Mouse (Mus musculus) CH12.LX (cell line): ENCODE results near the gene Tph1. TPM values are rescaled to one million over a fixed set of nuclear protein-coding genes. Genes with fewer than 3 reads are reported as not detected.

ENCODE experiments used
- DNase-seq: peaks from one replicate; pipeline ENCODE4 v3.0.0-alpha.2; 2013; ENCODE audit errors: extremely low read depth
- H3K27ac ChIP-seq: 2 replicates; pipeline ENCODE4 v1.5.1; 2012; ENCODE audit warnings: low read depth, mild to moderate bottlenecking, control low read depth, moderate library complexity; ENCODE audit not compliant: insufficient read depth
- H3K27me3 ChIP-seq: replicated peaks from 2 replicates; pipeline ENCODE3; 2012; ENCODE audit warnings: inconsistent platforms
- H3K36me3 ChIP-seq, 2 experiments: replicated peaks in 1 of 2; 2 replicates each; pipeline versions ENCODE3 to v1.6.1; 2012; ENCODE audit warnings: inconsistent platforms in 1 of 2, low read length in 1 of 2, mild to moderate bottlenecking in 1 of 2, mixed read lengths in 1 of 2, moderate library complexity in 1 of 2; ENCODE audit not compliant: control insufficient read depth in 1 of 2, insufficient read depth in 1 of 2
- H3K4me1 ChIP-seq, 2 experiments: 2 replicates each; pipeline ENCODE4 v1.6.1; 2012; ENCODE audit warnings: inconsistent platforms in 1 of 2, moderate library complexity in 1 of 2; ENCODE audit not compliant: insufficient read depth in 2 of 2, control insufficient read depth in 1 of 2
- H3K4me2 ChIP-seq: 2 replicates; pipeline ENCODE4 v1.6.1; 2012; ENCODE audit warnings: low read depth, mild to moderate bottlenecking, control low read depth; ENCODE audit not compliant: poor library complexity, insufficient read depth, severe bottlenecking
- H3K4me3 ChIP-seq, 3 experiments: fragments of 150-350 bp in 1 of 3; sonication (generic) in 1 of 3; replicated peaks in 1 of 3; 2 replicates each; pipeline versions ENCODE3 to v1.5.1; 2011 to 2012; ENCODE audit warnings: low read depth in 2 of 3, low read length in 2 of 3, mild to moderate bottlenecking in 2 of 3, moderate library complexity in 2 of 3, control low read depth in 1 of 3, improper control_type of control experiment in 1 of 3, inconsistent platforms in 1 of 3, mixed read lengths in 1 of 3; ENCODE audit not compliant: poor library complexity in 1 of 3
- H3K79me2 ChIP-seq: replicated peaks from 2 replicates; pipeline ENCODE4 v1.6.1; 2012; ENCODE audit warnings: mild to moderate bottlenecking, moderate library complexity; ENCODE audit not compliant: control insufficient read depth, poor library complexity, insufficient read depth, severe bottlenecking; ENCODE audit errors: extremely low read depth
- H3K9ac ChIP-seq: 2 replicates; pipeline ENCODE4 v1.6.1; 2012; ENCODE audit warnings: low read depth, mild to moderate bottlenecking, control low read depth, moderate library complexity; ENCODE audit not compliant: insufficient read depth
- H3K9me3 ChIP-seq: replicated peaks from 2 replicates; pipeline ENCODE3; 2012; ENCODE audit warnings: low read length, inconsistent platforms, mixed read lengths
- CTCF ChIP-seq, 2 experiments: IDR thresholded peaks in 1 of 2; conservative IDR thresholded peaks in 1 of 2; 2 replicates each; pipeline ENCODE4 v1.5.1; 2011 to 2012; ENCODE audit warnings: low read depth in 2 of 2, low read length in 2 of 2, improper control_type of control experiment in 1 of 2, inconsistent platforms in 1 of 2, mild to moderate bottlenecking in 1 of 2, moderate library complexity in 1 of 2
- ELF1 ChIP-seq: IDR thresholded peaks from 2 replicates; pipeline ENCODE4 v1.6.1; 2014; ENCODE audit warnings: low read depth, mild to moderate bottlenecking, inconsistent platforms, low read length, improper control_type of control experiment
- ETS1 ChIP-seq: conservative IDR thresholded peaks from 2 replicates; pipeline ENCODE4 v1.6.1; 2012; ENCODE audit warnings: low read depth, mild to moderate bottlenecking, inconsistent platforms, low read length, improper control_type of control experiment, moderate library complexity
- GABPA ChIP-seq: IDR thresholded peaks from 2 replicates; pipeline ENCODE4 v1.6.1; 2012; ENCODE audit warnings: low read depth, low read length, improper control_type of control experiment, inconsistent platforms; ENCODE audit not compliant: insufficient replicate concordance
- IRF4 ChIP-seq: IDR thresholded peaks from 2 replicates; pipeline ENCODE4 v1.6.1; 2014; ENCODE audit warnings: low read depth, mild to moderate bottlenecking, inconsistent platforms, low read length, improper control_type of control experiment
- JUND ChIP-seq: conservative IDR thresholded peaks from 2 replicates; pipeline ENCODE4 v1.6.1; 2011; ENCODE audit warnings: low read depth, low read length, improper control_type of control experiment
- MAFK ChIP-seq: IDR thresholded peaks from 2 replicates; pipeline ENCODE4 v1.6.1; 2011; ENCODE audit warnings: low read length, improper control_type of control experiment; ENCODE audit not compliant: insufficient replicate concordance
- MYC ChIP-seq: IDR thresholded peaks from 2 replicates; pipeline ENCODE4 v1.6.1; 2011; ENCODE audit warnings: low read depth, mild to moderate bottlenecking, improper control_type of control experiment, low read length
- NRF1 ChIP-seq: IDR thresholded peaks from 2 replicates; pipeline ENCODE4 v1.6.1; 2014; ENCODE audit warnings: low read depth, mild to moderate bottlenecking, inconsistent platforms, low read length, improper control_type of control experiment, moderate library complexity
- PAX5 ChIP-seq: IDR thresholded peaks from 2 replicates; pipeline ENCODE4 v1.6.1; 2012; ENCODE audit warnings: low read length, inconsistent platforms, mixed read lengths
- POLR2A ChIP-seq: IDR thresholded peaks from 2 replicates; pipeline ENCODE4 v1.6.1; 2011; ENCODE audit warnings: low read depth, mild to moderate bottlenecking, improper control_type of control experiment, low read length
- RAD21 ChIP-seq: IDR thresholded peaks from 2 replicates; pipeline ENCODE4 v1.6.1; 2011; ENCODE audit warnings: low read depth, mild to moderate bottlenecking, low read length, improper control_type of control experiment, moderate library complexity
- SIN3A ChIP-seq: IDR thresholded peaks from 2 replicates; pipeline ENCODE4 v1.6.1; 2012; ENCODE audit warnings: low read length, improper control_type of control experiment, inconsistent platforms
- TCF12 ChIP-seq: IDR thresholded peaks from 2 replicates; pipeline ENCODE4 v1.6.1; 2014; ENCODE audit warnings: low read depth, mild to moderate bottlenecking, inconsistent platforms, low read length, improper control_type of control experiment
- UBTF ChIP-seq: IDR thresholded peaks from 2 replicates; pipeline ENCODE4 v1.6.1; 2012; ENCODE audit warnings: low read depth, mild to moderate bottlenecking, inconsistent platforms, low read length, improper control_type of control experiment, moderate library complexity
- USF1 ChIP-seq: IDR thresholded peaks from 2 replicates; pipeline ENCODE4 v1.6.1; 2014; ENCODE audit warnings: low read depth, mild to moderate bottlenecking, inconsistent platforms, low read length, improper control_type of control experiment
- ZC3H11A ChIP-seq: IDR thresholded peaks from 2 replicates; pipeline ENCODE4 v1.6.1; 2012; ENCODE audit warnings: low read depth, mild to moderate bottlenecking, inconsistent platforms, low read length, improper control_type of control experiment
- ZKSCAN1 ChIP-seq: IDR thresholded peaks from 2 replicates; pipeline ENCODE4 v1.6.1; 2012; ENCODE audit warnings: low read depth, inconsistent platforms, low read length, improper control_type of control experiment, borderline replicate concordance
- dilution Hi-C: fragments of 300-500 bp; cut with MboI; formaldehyde crosslinking; loops from 2 replicates; pipeline ENCODE4 v1.14.3; 2020; ENCODE audit warnings: low sequenced_read_pairs; ENCODE audit not compliant: extremely low pct_unique_long_range_greater_than_20kb, extremely low pct_ligation_motif_present
- in situ Hi-C: fragments of 300-500 bp; cut with MboI; formaldehyde crosslinking; loops from 3 replicates; pipeline ENCODE4 v1.14.3; 2019; ENCODE audit warnings: low sequenced_read_pairs, low pct_ligation_motif_present, low pct_unique_long_range_greater_than_20kb, mixed read lengths
- polyA plus RNA-seq: library from polyadenylated mRNA; unstranded; fragments of >175 nt; gene quantifications from 2 replicates; pipeline ENCODE4 v1.2.1, GENCODE M21; 2012; ENCODE audit warnings: low read depth; ENCODE audit not compliant: insufficient read length
- total RNA-seq, 2 experiments: library from RNA; depleted of rRNA; stranded (reverse); fragments of 300-350 nt in 1 of 2; fragments of >200 nt in 1 of 2; gene quantifications; 2 replicates each; pipeline ENCODE4 v1.2.3; 2012 to 2014

The Tph1 gene
- total and polyA plus RNA-seq, 3 experiments, result 0.13 TPM; not detected in 2

DNA sequence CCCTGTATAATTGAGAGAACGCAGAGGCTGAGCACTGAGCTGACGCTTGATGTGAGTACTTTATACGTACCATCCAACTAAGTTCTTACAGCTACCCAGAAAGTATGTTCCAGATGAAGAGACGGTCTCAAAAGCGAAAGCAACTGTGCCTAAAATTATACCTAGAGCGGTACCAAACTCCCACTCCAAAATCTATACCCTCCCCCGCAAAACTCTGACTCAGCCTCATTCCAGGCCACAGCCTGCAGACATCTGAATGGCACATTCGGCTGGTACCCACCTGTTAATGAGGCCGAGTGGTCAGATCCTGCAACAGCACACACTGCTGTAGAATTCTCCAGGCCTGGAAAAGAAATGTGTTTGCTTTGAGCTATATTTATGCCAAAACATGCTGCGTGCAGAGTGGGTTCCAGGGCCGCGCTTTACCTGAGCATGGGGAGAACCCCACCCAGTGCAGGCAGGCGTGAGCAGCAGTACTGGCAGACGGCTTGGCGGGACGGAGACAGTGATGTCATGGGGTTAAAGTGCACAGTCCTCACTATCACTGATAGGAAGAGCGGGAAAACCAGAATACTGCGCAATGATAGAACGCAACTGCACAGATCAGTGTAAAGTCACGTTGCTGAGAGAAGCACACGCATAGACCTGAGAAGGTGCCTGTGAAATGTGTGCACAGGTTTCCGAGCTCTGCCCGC, 53.8 kb downstream of the Tph1 start:
- Histone ChIP-seq H3K9me3 (peaks cover 8% of the 10 kb centered on the region), H3K27ac (no peak overlapping the region), H3K79me2 (no peaks in the 10 kb centered on the region), H3K27me3 (no peaks in the 10 kb centered on the region), H3K36me3 (peaks cover 21 to 75% of the 10 kb centered on the region in 2 experiments), H3K4me1 (peaks cover 2 to 62% of the 10 kb centered on the region in 2 experiments; a peak in 2 of 4 replicates), H3K4me2 (no peak overlapping the region; the same call in 1 of the 2 replicates), H3K9ac (no peak overlapping the region), H3K4me3 (no peak overlapping the region)
- no peak for DNase-seq
- in situ Hi-C loops (no loop called here), dilution Hi-C loops (no loop called here)
- TF ChIP-seq ETS1 (no peak), GABPA (no peak), POLR2A (no peak)

DNA sequence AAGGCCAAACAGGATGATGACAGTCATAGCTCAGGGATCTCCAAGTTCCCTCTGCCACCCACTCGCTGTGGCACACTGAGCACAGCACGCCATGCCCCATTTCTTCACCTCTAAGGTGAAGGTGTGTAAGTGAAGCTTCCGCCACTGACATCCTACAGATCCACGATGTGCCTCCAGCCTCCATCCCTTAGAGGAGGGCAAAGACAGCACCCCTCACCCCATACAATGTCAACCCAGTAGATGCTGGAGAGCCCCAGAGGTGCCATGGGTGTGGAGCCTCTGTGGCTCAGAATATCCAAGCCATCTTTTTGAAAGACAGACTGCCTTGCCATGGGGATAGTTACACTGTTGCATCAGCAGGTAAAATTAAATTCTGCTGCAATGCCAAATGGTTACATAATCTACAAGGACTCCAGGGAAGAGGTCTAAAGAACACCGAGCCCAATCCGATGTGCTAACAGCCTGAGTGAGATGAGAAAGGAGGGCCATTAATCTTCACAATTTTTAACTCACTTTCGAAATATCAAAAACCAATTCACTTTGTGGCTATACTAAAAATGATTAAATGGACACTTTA, 55.8 kb downstream of the Tph1 start:
- H3K4me3 ChIP-seq, result no peak overlapping the region
- H3K9ac ChIP-seq, result no peak overlapping the region
- TF ChIP-seq NRF1, result no peak
- TF ChIP-seq ZC3H11A, result no peak
- no peak for TF ChIP-seq TCF12
- TF ChIP-seq ELF1, result no peak
- TF ChIP-seq MAFK, result no peak
- TF ChIP-seq RAD21, result no peak
- TF ChIP-seq UBTF, result no peak
- no peak for TF ChIP-seq USF1
- TF ChIP-seq SIN3A, result no peak
- TF ChIP-seq PAX5, result no peak
- TF ChIP-seq ZKSCAN1, result no peak
- TF ChIP-seq IRF4, result no peak
- no peak for TF ChIP-seq JUND
- no peak for TF ChIP-seq ETS1
- TF ChIP-seq CTCF (conservative IDR thresholded peaks at IDR 0.05 in 1 of 2, IDR thresholded peaks at IDR 0.05 in 1 of 2; ENCODE audit: low read depth in 2 of 2, low read length in 2 of 2), result no peak
- no peak for TF ChIP-seq MYC
- TF ChIP-seq GABPA, result no peak
- H3K4me1 ChIP-seq, result peaks cover 2 to 69% of the 10 kb centered on the region in 2 experiments; a peak in 2 of 4 replicates
- no peaks in the 10 kb centered on the region for H3K79me2 ChIP-seq
- no peak overlapping the region for H3K4me2 ChIP-seq
- H3K36me3 ChIP-seq, result peaks cover 24 to 76% of the 10 kb centered on the region in 2 experiments
- dilution Hi-C loops, result no loop called here
- in situ Hi-C loops, result no loop called here
- H3K27ac ChIP-seq, result no peak overlapping the region
- DNase-seq, result no peak
- H3K27me3 ChIP-seq, result no peaks in the 10 kb centered on the region
- H3K9me3 ChIP-seq, result peaks cover 8% of the 10 kb centered on the region
